Mouse (Mus musculus) large intestine, adult 2 months (tissue): ENCODE measurements around the gene Krba1. TPM values are rescaled to one million over a fixed set of nuclear protein-coding genes. Genes with fewer than 3 reads are reported as not detected.

Source experiments
- DNase-seq: peaks from one replicate; pipeline ENCODE4 v3.0.0-alpha.2; 2012; ENCODE audit warnings: low read depth, low spot score
- WGBS: fragments of 180-500 bp; shearing (Covaris S2); methylation state at CpG from one replicate; pipeline ENCODE4 v1.1.7; 2018; 5-methylcytosine and 5-hydroxymethylcytosine counted together
- polyA plus RNA-seq: library from polyadenylated mRNA; depleted of rRNA; stranded (reverse); fragments of >200 nt; gene quantifications from 2 replicates; pipeline ENCODE4 v1.2.3, GENCODE M21; 2012; rRNA removed

The Krba1 gene
- 11.4 and 11.6 TPM in 2 replicates for polyA plus RNA-seq

DNA sequence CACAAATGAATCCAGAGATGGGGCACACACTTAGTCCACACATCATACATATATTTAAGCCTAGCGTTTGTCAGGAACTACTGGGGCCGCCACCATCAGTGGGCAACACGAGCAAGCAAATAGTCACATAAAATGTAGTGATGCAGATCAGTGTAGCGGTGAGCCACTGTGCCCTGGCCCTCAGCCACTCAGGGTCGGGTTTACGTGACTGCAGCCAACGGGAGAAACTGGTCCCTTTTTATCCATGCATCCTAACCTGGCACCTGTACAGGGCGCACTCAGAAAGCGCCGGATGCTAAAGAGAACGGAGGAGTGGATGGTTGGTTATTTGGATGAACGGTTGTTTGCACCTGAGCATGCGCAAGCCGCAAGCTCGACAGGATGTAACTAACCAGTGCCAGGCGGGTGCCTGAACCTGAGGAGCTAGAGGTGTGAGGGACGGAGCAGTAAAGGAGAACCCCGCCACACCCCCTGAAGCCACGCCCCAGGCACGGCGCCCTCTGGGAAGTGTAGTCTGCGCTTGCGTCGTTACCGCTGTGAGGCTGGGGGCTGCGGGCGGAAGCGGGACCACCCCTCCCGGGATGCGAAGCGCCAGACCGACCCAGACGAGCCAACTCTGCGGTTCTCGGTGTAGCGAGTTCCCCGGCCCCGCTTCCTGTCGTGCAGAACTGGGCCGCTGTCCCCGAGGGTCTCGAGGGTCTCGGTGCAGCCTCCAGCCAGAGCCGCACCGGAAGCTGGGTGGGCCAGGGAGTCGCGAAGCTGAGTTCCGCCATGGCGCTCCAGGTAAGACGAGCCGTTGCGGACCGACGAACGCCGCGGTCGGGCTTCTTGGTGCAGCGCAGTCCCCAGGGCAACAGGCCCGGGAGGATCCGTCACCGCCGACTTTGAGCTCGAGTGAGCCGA is at the start of gene Krba1:
Gene Krba1, plus strand, starts transcription at position 482 of the 903 bp plus-strand sequence.
- WGBS = 2% methylated on average over 65 of the region's 65 CpGs
- DNase-seq = peak; percentile 55

- WGBS = 45% methylated on average over 3 of the region's 3 CpGs
- DNase-seq = no peak
Observed at GRCm38 (mm10) chr6:48358897-48359296, 36.5 kb upstream of the Krba1 start.

GRCm38 (mm10) chr6:48366322-48366996 is 28.9 kb upstream of the Krba1 start:
- WGBS = 64% methylated on average over 11 of the region's 11 CpGs
- DNase-seq = no peak

GRCm38 (mm10) chr6:48388221-48388620 is 7.2 kb upstream of the Krba1 start:
- DNase-seq = no peak
- WGBS = 27% methylated on average over 3 of the region's 3 CpGs

- DNase-seq = no peak
Observed at GRCm38 (mm10) chr6:48393811-48394210, 1.6 kb upstream of the Krba1 start.

DNA sequence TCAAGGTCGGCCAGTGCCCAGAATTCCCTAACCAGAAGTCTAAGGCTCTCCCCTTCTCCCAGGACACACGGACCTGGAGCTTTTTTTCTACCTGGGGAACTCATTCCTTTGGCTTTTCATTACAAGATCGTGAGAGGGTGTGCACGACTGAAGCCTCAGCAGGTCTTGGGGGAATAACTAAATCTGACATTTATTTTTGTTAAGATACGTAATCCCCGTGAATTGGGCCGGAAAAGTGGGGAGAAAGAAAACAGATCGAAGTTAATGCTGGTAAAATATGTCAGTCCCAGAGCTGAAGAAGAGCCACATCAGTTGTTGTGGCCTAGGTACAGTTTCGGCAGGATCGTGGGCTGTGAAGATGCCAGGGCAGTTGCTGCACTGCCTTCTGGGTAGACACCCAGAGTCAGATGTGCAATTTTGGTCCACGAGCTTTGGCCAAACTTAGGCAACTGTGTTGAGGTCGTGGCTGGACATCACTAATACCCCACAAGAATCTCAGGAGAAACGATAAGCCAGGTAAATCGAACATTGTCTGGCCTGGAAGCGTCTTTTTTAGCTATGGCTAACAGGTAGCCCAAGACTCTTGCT is 716 bp downstream of the Krba1 start:
- 36% methylated on average over 15 of the region's 15 CpGs for WGBS
- DNase-seq = no peak

GRCm38 (mm10) chr6:48396686-48397085 is 1.3 kb downstream of the Krba1 start:
- WGBS = 100% methylated on average over 1 of the region's 1 CpGs
- no peak for DNase-seq

DNA sequence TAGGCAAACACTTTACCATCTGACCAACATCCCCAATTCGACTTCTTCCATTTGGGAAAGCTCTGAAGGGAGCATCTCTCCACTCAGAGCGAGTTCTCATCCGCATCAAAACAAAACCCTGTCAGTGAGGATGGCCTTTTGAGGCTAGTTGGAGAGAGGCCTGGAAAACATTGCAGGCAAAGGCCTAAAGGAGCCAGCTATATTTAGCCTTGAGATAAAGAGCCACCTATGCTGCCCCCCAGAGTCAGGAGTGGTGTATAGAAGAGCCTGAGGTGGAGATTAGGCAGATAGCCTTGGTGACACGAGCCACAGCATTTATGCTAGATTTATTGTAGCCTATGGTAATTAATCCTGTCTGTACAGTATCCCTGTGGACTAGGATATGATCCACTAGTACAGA is 1.9 kb downstream of the Krba1 start:
- 72% methylated on average over 4 of the region's 4 CpGs for WGBS
- no peak for DNase-seq

- 90% methylated on average over 5 of the region's 5 CpGs for WGBS
- DNase-seq = no peak
Observed at GRCm38 (mm10) chr6:48399906-48400305, 4.5 kb downstream of the Krba1 start.

GRCm38 (mm10) chr6:48404071-48404470 is 8.7 kb downstream of the Krba1 start:
- WGBS = 92% methylated on average over 5 of the region's 5 CpGs
- no peak for DNase-seq

- no peak for DNase-seq
- 93% methylated on average over 4 of the region's 4 CpGs for WGBS
Observed at GRCm38 (mm10) chr6:48409726-48410343, 14.4 kb downstream of the Krba1 start.

DNA sequence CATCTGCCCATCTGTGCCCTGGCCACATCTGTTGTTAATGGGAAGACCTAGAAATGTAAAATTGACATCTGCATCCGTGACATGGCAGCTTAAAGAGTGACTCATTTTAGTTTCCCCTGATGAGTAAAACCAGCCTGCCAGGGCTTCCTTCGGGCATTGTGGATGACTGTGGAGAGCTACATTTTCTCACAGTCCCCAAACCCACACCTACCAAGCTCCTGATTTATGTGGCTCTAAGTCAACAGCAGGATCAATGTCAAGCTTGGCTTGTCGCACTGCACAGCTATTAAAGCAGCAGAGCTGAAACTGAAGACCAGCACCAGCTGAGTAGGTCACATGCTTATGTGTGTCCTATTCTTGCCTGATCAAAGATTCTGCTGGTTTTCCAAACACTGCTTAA is 15.2 kb downstream of the Krba1 start:
- DNase-seq = no peak
- WGBS = 55% methylated on average over 3 of the region's 3 CpGs

- WGBS = 58% methylated on average over 6 of the region's 6 CpGs
- peak; percentile 60 for DNase-seq
Observed at GRCm38 (mm10) chr6:48411193-48412092, 16.1 kb downstream of the Krba1 start.

- 77% methylated on average over 4 of the region's 4 CpGs for WGBS
- DNase-seq = no peak
Observed at GRCm38 (mm10) chr6:48412147-48412546, 16.8 kb downstream of the Krba1 start.

- DNase-seq = no peak
- 36% methylated on average over 3 of the region's 3 CpGs for WGBS
Observed at GRCm38 (mm10) chr6:48412662-48413061, 17.3 kb downstream of the Krba1 start.

- no peak for DNase-seq
- WGBS = 55% methylated on average over 10 of the region's 10 CpGs
Observed at GRCm38 (mm10) chr6:48413081-48413480, 17.7 kb downstream of the Krba1 start.

DNA sequence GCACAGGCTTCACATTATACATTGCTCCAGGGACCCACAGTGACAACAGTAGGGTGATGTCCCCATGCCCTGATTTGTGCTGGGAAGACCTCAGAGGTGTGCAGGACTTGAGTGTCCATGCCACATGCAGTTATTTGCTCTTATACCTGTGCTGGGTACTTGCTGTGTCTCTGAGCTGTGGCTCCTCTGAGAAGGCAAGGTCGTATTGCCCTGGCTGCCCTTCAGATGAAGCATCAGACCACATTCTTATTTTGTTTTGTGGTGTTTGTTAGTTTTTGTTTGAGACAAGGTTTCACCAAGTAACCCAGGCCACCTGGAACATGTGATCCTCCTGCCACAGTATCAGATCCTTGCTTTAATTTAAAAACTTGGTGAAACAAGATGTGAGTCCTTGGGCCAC is 19.5 kb downstream of the Krba1 start:
- DNase-seq = no peak
- WGBS = 90% methylated on average over 1 of the region's 1 CpGs

GRCm38 (mm10) chr6:48415636-48416035 is 20.2 kb downstream of the Krba1 start:
- DNase-seq = no peak
- 96% methylated on average over 7 of the region's 7 CpGs for WGBS

DNA sequence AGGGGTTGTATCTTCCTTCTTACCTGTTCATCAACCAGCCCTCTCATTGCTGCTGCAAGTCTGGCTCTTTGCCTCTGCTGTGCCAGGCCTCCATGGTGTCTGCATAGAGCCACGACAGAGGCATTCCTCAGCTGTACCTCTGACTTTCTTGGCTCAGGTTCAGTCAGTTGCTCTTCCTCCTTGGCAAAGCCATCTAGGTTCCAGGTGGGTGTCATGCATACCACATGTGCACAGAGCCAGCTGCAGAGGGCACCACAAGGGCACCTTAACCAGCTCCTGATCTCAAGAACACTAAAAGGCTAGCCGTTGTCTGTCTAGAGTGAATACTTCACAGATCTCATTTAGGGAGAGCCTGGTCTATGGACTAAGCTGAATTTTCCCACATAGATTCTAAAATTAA is 21.1 kb downstream of the Krba1 start:
- DNase-seq = no peak
- WGBS = 57% methylated on average over 2 of the region's 2 CpGs
